Mouse (Mus musculus) cerebellum, adult 2 months (tissue): Measurements from ENCODE around the gene Tmem151b.

Source experiments
- CTCF ChIP-seq: fragments of 200-500 bp; IDR thresholded peaks from 2 replicates; pipeline ENCODE4 v1.5.1; 2011; ENCODE audit warnings: low read depth, mild to moderate bottlenecking, control low read depth, low read length, moderate library complexity, borderline replicate concordance; ENCODE audit not compliant: insufficient read depth
- POLR2A ChIP-seq: fragments of 200-500 bp; IDR thresholded peaks from 2 replicates; pipeline ENCODE4 v1.6.1; 2011; ENCODE audit warnings: low read length, control low read depth, borderline replicate concordance; ENCODE audit not compliant: insufficient read depth

DNA sequence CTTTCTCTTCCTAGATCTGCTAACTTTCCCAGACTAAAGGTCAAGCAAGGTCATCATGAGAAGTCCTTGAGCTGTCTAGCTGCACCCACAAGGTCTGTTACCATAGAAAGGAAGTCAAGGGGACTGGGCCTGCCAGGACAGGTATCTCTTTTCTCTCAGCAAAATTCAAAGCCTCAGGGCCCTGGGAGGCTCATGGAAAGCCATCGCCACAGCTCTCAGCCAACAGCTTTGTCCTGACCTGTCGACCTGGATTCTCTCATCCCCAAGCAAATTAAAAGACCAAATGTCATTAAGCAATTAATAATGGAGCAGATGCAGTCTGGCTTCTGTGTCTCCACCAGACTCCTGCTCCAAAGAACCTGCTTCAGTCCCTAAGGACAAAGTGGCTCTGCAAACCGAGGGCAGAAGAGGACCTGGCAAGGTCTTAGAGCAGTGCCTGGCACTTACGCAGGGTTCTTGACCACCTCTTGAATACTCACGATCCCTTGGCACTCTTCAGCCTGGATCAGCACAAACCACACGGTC lies 43.5 kb downstream of the Tmem151b start:
- TF ChIP-seq CTCF (no peak), POLR2A (no peak)
